Mouse (Mus musculus): ENCODE measurements around the gene Gm3002.
"Not testable (repeated sequence)": the region's sequence is repeated elsewhere in the genome, so short reads cannot be mapped to it uniquely, and the experiment has no call there.

The Gm3002 gene

DNA sequence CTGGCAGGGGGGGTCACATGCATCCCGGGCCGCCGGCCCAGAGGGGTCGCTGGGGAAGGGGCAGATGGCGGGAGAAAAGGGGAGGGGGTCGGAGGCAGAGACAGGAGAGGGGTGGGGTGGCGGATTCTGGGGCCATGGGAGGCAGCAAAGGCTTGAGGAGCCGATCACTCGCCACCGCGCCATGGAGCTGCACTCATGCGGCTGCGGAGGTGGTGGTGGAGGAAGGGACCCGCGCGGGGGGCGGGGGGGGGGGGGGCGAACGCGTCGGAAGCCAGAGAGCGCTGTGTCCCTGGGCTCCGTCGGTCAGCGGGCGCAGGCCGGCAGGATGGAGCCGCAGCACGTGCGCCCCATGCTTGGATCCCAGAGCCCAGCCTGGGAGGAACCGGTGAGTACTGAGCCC is at the start of gene Gm3002:
TSS of gene Gm3002 (plus strand) at position 301 of the 400 bp plus-strand sequence.
- not testable (repeated sequence) for DNase-seq (ENCODE audit: low spot score in 2 of 2)

DNA sequence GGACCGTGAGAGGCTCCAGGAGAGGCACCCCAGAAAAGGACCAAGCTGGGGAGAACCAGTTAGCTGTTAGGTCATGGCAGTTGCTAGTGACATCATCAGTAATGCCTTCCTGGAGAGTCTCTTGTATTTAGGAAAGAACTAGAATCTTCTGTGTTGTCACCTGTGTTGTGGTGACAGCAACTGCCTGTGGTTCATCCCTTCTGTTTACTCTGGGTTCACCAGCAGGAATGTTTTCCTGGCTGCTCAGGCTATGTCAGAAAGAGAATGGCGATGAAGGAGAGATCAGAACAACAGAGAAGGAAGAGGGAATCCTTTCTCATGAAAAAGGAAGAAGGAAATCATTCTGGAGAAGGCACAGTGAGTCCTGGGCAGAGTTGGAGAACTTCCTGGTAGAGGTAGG is 36.1 kb downstream of the Gm3002 start, which contains the start of gene Gm3033:
TSS of gene Gm3033 (plus strand) at position 301 of the 400 bp plus-strand sequence.
- DNase-seq (ENCODE audit: low spot score in 2 of 2) = not testable (repeated sequence)

DNA sequence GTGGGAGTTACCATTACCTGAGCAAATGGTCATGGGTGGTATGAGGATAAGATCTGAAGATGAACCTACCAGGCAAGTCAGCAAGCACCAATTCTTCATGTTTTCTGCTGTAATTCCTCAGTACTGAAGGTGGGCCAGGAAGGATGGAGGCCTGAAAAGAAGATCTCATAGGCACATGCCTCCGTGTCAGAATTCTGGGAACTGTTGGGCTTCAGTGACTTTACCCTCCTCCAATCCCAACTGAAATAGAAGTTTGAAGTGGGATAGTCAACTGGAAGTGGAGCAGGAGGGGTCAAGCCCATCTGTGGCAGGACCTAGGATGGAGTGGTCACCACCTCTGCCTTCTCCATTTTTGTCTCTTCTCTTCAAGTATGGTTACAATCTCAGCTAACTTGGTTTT is 74.0 kb downstream of the Gm3002 start, which contains the start of gene Gm2916:
TSS of gene Gm2916 (plus strand) at position 301 of the 400 bp plus-strand sequence.
- not testable (repeated sequence) for DNase-seq (ENCODE audit: low spot score in 2 of 2)

DNA sequence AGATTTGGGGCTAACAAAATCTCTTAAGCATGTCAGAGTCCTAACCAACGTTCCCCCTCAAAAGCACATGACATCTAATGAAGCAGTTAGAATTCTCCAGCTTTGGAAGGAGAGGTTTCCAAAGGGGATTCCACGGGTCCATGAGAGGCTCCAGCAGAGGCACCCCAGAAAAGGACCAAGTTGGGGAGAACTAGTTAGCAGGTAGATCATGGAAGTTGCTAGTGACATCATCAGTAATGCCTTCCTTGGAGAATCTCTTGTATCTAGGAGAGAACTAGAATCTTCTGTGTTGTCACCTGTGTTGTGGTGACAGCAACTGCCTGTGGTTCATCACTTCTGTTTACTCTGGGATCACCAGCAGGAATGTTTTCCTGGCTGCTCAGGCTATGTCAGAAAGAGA is 121.6 kb downstream of the Gm3002 start, which contains the start of gene Gm3029:
TSS of gene Gm3029 (plus strand) at position 301 of the 400 bp plus-strand sequence.
- not testable (repeated sequence) for DNase-seq (ENCODE audit: low spot score in 2 of 2)

DNA sequence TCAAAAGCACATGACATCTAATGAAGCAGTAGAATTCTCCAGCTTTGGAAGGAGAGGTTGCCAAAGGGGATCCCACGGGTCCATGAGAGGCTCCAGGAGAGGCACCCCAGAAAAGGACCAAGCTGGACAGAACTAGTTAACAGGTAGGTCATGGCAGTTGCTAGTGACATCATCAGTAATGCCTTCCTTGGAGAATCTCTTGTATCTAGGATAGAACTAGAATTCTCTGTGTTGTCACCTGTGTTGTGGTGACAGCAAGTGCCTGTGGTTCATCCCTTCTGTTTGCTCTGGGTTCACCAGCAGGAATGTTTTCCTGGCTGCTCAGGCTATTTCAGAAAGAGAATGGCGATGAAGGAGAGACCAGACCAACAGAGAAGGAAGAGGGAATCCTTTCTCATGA is 153.4 kb downstream of the Gm3002 start, which contains the start of gene Gm3095:
TSS of gene Gm3095 (plus strand) at position 301 of the 400 bp plus-strand sequence.
- not testable (repeated sequence) for DNase-seq (ENCODE audit: low spot score in 2 of 2)

DNA sequence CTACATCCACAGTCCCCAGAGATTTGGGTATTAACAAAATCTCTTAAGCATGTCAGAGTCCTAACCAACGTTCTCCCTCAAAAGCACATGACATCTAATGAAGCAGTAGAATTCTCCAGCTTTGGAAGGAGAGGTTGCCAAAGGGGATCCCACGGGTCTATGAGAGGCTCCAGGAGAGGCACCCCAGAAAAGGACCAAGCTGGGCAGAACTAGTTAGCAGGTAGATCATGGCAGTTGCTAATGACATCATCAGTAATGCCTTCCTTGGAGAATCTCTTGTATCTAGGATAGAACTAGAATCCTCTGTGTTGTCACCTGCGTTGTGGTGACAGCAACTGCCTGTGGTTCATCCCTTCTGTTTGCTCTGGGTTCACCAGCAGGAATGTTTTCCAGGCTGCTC is 188.2 kb downstream of the Gm3002 start, which contains the start of gene Gm3099:
TSS of gene Gm3099 (plus strand) at position 301 of the 400 bp plus-strand sequence.
- not testable (repeated sequence) for DNase-seq (ENCODE audit: low spot score in 2 of 2)

Data from frontal cortex, postnatal 25 days (tissue).